Mouse (Mus musculus) gonadal fat pad, adult 2 months (tissue): ENCODE data around the gene Pde11a. TPM values are rescaled to one million over a fixed set of nuclear protein-coding genes. Genes with fewer than 3 reads are reported as not detected.

Experiments
- DNase-seq: peaks from one replicate; pipeline ENCODE4 v3.0.0-alpha.2; 2012; ENCODE audit warnings: low read depth
- polyA plus RNA-seq: library from polyadenylated mRNA; depleted of rRNA; stranded (reverse); fragments of >200 nt; gene quantifications from 2 replicates; pipeline ENCODE4 v1.2.3, GENCODE M21; 2012

The Pde11a gene
- polyA plus RNA-seq, 1 experiment: 1.0 TPM

- no peak for DNase-seq
These were observed 18.2 kb downstream of the Pde11a start for GRCm38 (mm10) chr2:76320336-76320735.

DNA sequence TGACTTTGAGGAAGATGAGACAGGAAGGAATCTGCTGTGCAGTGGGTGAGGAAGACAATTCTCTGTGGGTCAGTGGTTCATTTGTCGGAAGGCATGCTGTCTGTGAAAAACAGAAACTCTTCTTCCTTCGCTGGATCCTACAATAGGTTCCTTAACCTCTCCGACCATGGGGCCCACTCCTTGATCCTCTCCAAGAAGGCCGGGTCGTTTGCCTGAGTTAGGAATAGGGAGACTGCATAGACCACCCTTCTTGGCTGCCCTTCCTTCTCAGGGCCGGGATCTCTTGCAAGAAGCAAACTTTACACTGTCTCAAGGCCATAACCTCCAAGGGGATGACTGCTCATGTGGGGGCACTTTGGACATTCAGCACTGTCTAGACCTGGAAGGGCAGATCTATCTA is 19.3 kb downstream of the Pde11a start:
- no peak for DNase-seq

- DNase-seq: no peak
These were observed 50.9 kb downstream of the Pde11a start for GRCm38 (mm10) chr2:76287671-76288070.

DNA sequence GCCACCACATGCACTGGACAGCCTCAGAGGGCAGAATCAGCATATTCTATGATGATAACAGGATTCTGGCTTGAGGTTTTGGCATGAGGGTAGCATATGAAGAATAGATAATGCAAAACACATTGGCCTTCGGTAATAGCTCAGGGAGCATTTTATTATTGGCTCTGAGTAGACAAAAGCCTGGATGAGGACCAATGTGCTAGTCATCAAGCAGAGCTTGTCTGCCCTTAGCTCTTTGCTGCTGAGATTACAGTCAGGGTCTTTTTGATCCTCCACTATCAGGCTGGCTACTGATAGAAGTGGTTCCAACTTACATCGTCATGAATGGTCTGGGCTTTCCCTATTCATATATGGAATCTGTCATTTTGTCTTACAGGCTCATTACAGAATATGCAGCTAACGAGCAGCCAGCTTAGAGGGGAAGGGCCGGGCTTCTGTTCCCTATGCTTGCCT is 52.3 kb downstream of the Pde11a start:
- no peak for DNase-seq

DNA sequence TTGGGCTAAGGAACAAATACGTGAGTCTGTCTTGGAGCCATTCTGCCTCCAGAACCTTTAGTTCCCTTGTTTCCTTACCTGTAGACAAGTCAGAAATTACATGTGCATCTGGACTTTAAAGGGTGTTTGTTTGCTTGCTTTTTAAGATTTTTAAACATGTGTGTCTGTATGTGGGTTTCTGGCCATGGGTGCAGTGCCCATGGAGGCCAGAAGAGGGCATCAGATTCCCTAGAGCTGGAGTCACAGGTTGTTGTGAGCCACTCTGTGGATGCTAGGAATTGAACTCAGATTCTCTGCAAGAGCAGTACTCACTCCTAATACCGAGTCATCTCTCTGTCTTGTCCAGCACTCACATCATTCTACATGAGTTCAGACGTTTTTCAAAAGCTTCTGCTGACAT is 53.4 kb downstream of the Pde11a start:
- DNase-seq: no peak

DNA sequence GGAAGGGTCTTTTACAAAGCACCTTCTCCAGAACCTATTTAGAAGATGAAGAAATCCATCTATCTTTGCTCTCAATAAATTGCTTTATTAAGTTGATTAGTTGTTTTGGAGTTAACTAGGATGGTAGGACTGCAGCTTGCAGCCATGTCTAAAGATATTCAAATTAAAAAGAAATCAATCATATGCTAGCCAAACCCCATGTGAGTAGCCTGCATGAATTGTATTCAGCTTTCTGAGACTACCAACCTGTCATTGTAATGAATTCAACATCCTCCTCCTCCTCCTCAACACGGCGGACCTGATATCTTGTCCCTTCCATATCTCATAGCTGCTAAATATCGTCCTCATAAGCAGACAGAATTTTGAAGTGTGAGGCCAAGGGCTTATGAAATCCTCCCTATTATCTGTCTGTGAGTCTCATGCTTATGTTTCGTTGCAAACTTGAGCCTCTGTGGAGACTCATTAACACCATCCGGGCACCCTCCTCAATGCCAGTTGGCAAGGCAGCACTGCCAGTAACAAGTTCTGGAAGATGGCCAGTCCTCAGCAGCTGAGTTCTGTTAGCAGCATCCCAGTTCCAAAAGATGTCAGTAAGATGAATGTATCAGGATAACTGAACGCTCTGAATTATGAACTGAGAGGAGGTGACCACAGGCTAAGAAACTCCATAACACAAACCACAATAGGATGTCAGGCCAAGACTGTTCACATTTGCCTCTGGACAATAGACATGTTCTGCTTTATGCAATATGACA is 55.0 kb downstream of the Pde11a start:
- DNase-seq: no peak

- no peak for DNase-seq
These were observed 69.1 kb downstream of the Pde11a start for GRCm38 (mm10) chr2:76269494-76269893.

- DNase-seq: no peak
These were observed 71.2 kb downstream of the Pde11a start for GRCm38 (mm10) chr2:76267335-76267734.

DNA sequence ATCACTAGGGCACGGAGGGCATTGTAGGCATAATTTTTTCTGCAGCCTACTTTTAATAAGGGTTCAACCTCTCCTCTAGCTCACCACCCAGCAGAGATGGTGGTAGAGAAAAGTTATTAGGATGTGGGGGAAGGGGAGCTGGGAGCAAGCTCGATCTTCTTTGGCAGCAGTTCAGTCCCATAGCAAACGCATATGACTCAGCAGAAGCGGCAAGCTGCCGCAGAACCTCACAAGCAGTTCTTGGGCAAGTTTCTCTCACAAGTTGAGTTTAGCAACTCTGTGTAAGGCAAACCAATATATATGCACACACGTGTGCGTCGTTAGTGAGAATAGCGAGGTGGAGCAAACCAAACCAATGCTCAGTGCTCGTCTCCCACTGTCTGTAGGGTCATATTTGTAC is 72.0 kb downstream of the Pde11a start:
- DNase-seq: no peak

- DNase-seq: no peak
These were observed 74.3 kb downstream of the Pde11a start for GRCm38 (mm10) chr2:76264258-76264657.

GRCm38 (mm10) chr2:76262661-76263060 is 75.9 kb downstream of the Pde11a start:
- no peak for DNase-seq

- no peak for DNase-seq
These were observed 83.7 kb downstream of the Pde11a start for GRCm38 (mm10) chr2:76254833-76255232.

DNA sequence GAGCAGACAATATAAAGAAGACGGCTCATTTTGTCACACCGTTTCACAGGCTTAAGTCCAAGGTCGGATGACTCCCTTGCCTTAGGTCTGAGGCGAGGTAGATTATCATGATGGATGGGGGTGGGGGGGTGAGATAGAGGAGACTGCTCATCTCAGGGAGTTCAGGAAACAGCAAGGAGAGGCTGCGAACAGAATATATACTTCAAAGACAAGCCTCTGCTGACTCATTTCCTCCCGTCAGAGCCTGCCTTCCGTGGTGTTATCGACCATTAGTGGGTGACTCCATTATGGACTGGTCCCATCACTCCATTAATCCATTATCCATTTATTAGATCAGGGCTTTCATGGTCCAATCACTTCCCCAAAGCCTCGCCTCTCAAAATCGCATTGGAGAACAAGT is 87.2 kb downstream of the Pde11a start:
- no peak for DNase-seq

DNA sequence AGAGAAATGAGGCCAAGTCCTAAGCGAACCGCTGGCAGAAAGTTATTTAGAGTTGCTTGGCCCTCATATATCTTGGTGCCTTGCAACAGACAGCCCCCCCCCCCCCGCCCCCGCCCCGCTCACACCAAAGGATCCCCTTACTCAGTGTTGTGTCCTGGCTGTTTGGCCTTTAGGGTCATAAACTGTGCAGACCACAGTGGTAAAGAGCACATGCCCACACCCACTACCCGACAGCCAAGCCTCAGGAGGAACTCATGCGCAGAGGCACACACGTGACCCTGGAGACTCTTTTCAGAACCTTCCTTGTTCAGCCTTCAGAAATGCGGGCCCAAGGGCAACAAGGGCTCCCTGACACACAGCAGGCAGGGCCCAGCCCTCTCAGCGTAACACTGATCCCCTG is 90.3 kb downstream of the Pde11a start:
- DNase-seq: no peak

- no peak for DNase-seq
These were observed 99.4 kb downstream of the Pde11a start for GRCm38 (mm10) chr2:76239175-76239574.

- no peak for DNase-seq
These were observed 100.1 kb downstream of the Pde11a start for GRCm38 (mm10) chr2:76238496-76238895.

GRCm38 (mm10) chr2:76237638-76238420 is 100.7 kb downstream of the Pde11a start:
- DNase-seq: no peak

GRCm38 (mm10) chr2:76220364-76221108 is 118.0 kb downstream of the Pde11a start:
- DNase-seq: no peak

- DNase-seq: no peak
These were observed 119.0 kb downstream of the Pde11a start for GRCm38 (mm10) chr2:76219540-76219939.

- no peak for DNase-seq
These were observed 122.4 kb downstream of the Pde11a start for GRCm38 (mm10) chr2:76216146-76216545.

DNA sequence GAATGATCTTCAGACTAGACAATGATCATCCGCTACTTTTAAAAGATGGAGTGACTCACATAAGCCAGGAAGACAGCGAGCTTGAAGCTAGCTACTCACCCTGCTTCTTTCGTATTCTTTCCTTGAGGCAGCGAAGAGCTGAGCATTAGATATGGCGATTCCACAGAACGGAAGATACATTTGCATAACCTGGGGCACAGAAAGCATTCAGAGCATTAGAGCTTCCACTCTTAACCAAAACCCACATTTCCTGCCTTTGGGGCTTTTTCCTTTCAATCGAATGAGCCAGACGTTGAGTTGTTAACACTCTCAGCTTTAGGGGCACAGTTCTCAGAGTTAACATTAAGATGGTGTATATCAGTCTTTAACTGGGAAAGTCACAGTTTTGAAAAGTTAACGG is 123.4 kb downstream of the Pde11a start:
- DNase-seq: no peak

- DNase-seq: no peak
These were observed 153.4 kb downstream of the Pde11a start for GRCm38 (mm10) chr2:76185126-76185525.
